ENCODE assay signal across 16 mouse cellular contexts in the genomic region with DNA sequence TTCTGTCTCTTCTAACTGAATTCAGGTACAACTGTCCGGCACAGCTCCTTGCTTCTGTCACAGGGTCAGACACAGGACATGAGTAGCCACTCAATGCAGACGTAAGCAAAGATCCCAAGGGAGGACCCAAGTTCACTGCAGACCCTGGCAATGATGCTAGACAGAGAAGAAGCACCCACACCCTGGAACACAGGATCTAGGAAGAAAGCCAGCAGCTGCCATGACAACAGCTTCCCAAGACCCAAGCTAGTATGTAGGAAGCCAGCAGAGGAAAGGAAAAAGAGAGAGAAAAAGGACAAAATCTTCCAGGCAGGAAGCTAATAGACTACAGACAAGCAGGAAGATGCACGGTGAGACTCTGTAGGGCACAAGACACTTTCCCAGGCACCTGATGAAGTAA.
DNase-seq lines count a peak whose midpoint lies in the region; ATAC-seq lines count a peak whose summit lies in the region.
"Had no signal": no experiment of that assay in that cellular context is flagged by ENCODE, and none has a peak within 500 bp of the region (broad histone marks: within the 10 kb centered on the region; RNA-seq: fewer than 3 reads in every experiment).

No protein-coding gene starts in this region.

- no peak overlapping the region for H3K27ac ChIP-seq in forebrain, embryonic 14.5 days (ENCODE audit: low read depth, low read length)
- no peak overlapping the region for H3K27ac ChIP-seq in forebrain, embryonic 13.5 days
- H3K27ac ChIP-seq: limb, embryonic 13.5 days; lung, embryonic 15.5 days had no signal

- 87% methylated on average over 3 of the region's 3 CpGs for WGBS in forebrain, embryonic 14.5 days
- 81% methylated on average over 3 of the region's 3 CpGs for WGBS in forebrain, embryonic 13.5 days

- H3K4me3 ChIP-seq in forebrain, embryonic 14.5 days (ENCODE audit: low read depth, low read length) = no peak overlapping the region
- no peak overlapping the region for H3K4me3 ChIP-seq in forebrain, embryonic 13.5 days
- H3K4me3 ChIP-seq: erythroblast, embryonic 14.5 days; limb, embryonic 13.5 days; lung, embryonic 15.5 days had no signal

- peak; percentile 41 for DNase-seq in forebrain, embryonic 14.5 days (ENCODE audit: low spot score)
- DNase-seq in brain, adult 2 months (ENCODE audit: low read depth, low spot score) = peak; percentile 78
- peak; percentile 13 to 54 for DNase-seq in layer of hippocampus, adult 18-20 months (ENCODE audit: low spot score in 2 of 2)
- DNase-seq in left cerebral cortex, postnatal 36 days (ENCODE audit: low spot score in 2 of 2) = peak; percentile 38 to 50
- DNase-seq in spleen, postnatal 14 days (ENCODE audit: low spot score in 2 of 2) = no peak
- DNase-seq in urinary bladder, postnatal 36 days (ENCODE audit: low spot score in 2 of 2) = no peak
- DNase-seq in heart, postnatal 4 days = no peak
- DNase-seq: adrenal gland, postnatal 10 days; cerebellum, adult 11-12 months; embryo, embryonic 11 days; kidney, postnatal 14 days; thymus, postnatal 25 days had no signal

- no peak overlapping the region for H3K9ac ChIP-seq in forebrain, embryonic 14.5 days (ENCODE audit: low read length)
- no peak overlapping the region for H3K9ac ChIP-seq in forebrain, embryonic 13.5 days
- H3K9ac ChIP-seq: limb, embryonic 13.5 days; lung, embryonic 15.5 days had no signal

- no peak overlapping the region for H3K4me2 ChIP-seq in forebrain, embryonic 14.5 days (ENCODE audit: low read length)
- H3K4me2 ChIP-seq in forebrain, embryonic 13.5 days = no peak overlapping the region
- H3K4me2 ChIP-seq: limb, embryonic 13.5 days; lung, embryonic 15.5 days had no signal

- no peaks in the 10 kb centered on the region for H3K36me3 ChIP-seq in forebrain, embryonic 14.5 days (ENCODE audit: control insufficient read depth, insufficient read depth, low read length)
- H3K36me3 ChIP-seq in forebrain, embryonic 13.5 days (ENCODE audit: poor library complexity, severe bottlenecking) = no peaks in the 10 kb centered on the region
- H3K36me3 ChIP-seq: limb, embryonic 13.5 days; lung, embryonic 15.5 days had no signal

- no peaks in the 10 kb centered on the region for H3K4me1 ChIP-seq in forebrain, embryonic 14.5 days (ENCODE audit: control insufficient read depth, insufficient read depth, low read length)
- peaks cover 6% of the 10 kb centered on the region for H3K4me1 ChIP-seq in forebrain, embryonic 13.5 days

- no peak for ATAC-seq in forebrain, embryonic 14.5 days
- ATAC-seq in forebrain, embryonic 13.5 days = no peak

- H3K27me3 ChIP-seq in forebrain, embryonic 14.5 days (replicated peaks; ENCODE audit: control insufficient read depth, insufficient read depth, low read length) = no peaks in the 10 kb centered on the region
- H3K27me3 ChIP-seq in forebrain, embryonic 13.5 days = no peaks in the 10 kb centered on the region
- H3K27me3 ChIP-seq: limb, embryonic 13.5 days; lung, embryonic 15.5 days had no signal

- H3K9me3 ChIP-seq in forebrain, embryonic 14.5 days (replicated peaks; ENCODE audit: control insufficient read depth, low read length) = no peaks in the 10 kb centered on the region
- H3K9me3 ChIP-seq in forebrain, embryonic 13.5 days (replicated peaks) = no peaks in the 10 kb centered on the region
- H3K9me3 ChIP-seq: limb, embryonic 13.5 days; lung, embryonic 15.5 days had no signal

- intact Hi-C loops in left cerebral cortex, postnatal 36 days (cut with DNase I) = no loop called here

Comparison
In these comparisons a context has a peak if more than half of its experiments do, and no peak if none do; other contexts are left out.
1. DNase-seq: peak in forebrain, embryonic 14.5 days (single experiment), brain, adult 2 months (single experiment), layer of hippocampus, adult 18-20 months (2 of 2) and left cerebral cortex, postnatal 36 days (2 of 2); none in spleen, postnatal 14 days (0 of 2), urinary bladder, postnatal 36 days (0 of 2) and heart, postnatal 4 days (single experiment).